Mouse (Mus musculus): ENCODE data around the gene Sema4b. TPM values are rescaled to one million over a fixed set of nuclear protein-coding genes. Genes with fewer than 3 reads are reported as not detected.

Sema4b gene
- total and polyA plus RNA-seq, 3 experiments: 10.5 to 11.4 (median 10.5) TPM

GRCm38 (mm10) chr7:80203638-80204096, 17.0 kb downstream of the Sema4b start:
- no peaks in the 10 kb centered on the region for H3K79me2 ChIP-seq (replicated peaks; ENCODE audit: control insufficient read depth, insufficient read depth, low read length)
- no peak overlapping the region for H3K4me3 ChIP-seq
- WGBS: 56% methylated on average over 12 of the region's 12 CpGs
- no peak overlapping the region for H3K9ac ChIP-seq (ENCODE audit: low read depth, low read length)
- H3K4me1 ChIP-seq (ENCODE audit: control insufficient read depth, insufficient read depth, low read length): peaks cover 10% of the 10 kb centered on the region
- DNase-seq: no peak
- H3K27ac ChIP-seq: no peak overlapping the region
- no peak for TF ChIP-seq EP300 (IDR thresholded peaks at IDR 0.05; ENCODE audit: insufficient read depth, low read depth, low read length)
- TF ChIP-seq CTCF (IDR thresholded peaks at IDR 0.05): no peak
- no peak for TF ChIP-seq POLR2A (IDR thresholded peaks at IDR 0.05; ENCODE audit: insufficient read depth, low read depth, low read length)
- H3K27me3 ChIP-seq (ENCODE audit: control insufficient read depth, insufficient read depth, low read length): no peaks in the 10 kb centered on the region
- intact Hi-C loops (cut with DNase I): no loop called here
- no peaks in the 10 kb centered on the region for H3K36me3 ChIP-seq (ENCODE audit: control insufficient read depth, insufficient read depth, low read length)

GRCm38 (mm10) chr7:80204362-80204761, 17.7 kb downstream of the Sema4b start:
- H3K79me2 ChIP-seq (replicated peaks; ENCODE audit: control insufficient read depth, insufficient read depth, low read length): no peaks in the 10 kb centered on the region
- no peak overlapping the region for H3K4me3 ChIP-seq
- H3K36me3 ChIP-seq (ENCODE audit: control insufficient read depth, insufficient read depth, low read length): no peaks in the 10 kb centered on the region
- 81% methylated on average over 4 of the region's 4 CpGs for WGBS
- no peak for TF ChIP-seq EP300 (IDR thresholded peaks at IDR 0.05; ENCODE audit: insufficient read depth, low read depth, low read length)
- no peak for TF ChIP-seq POLR2A (IDR thresholded peaks at IDR 0.05; ENCODE audit: insufficient read depth, low read depth, low read length)
- TF ChIP-seq CTCF (IDR thresholded peaks at IDR 0.05): no peak
- DNase-seq: no peak
- H3K4me1 ChIP-seq (ENCODE audit: control insufficient read depth, insufficient read depth, low read length): peaks cover 13% of the 10 kb centered on the region
- H3K9ac ChIP-seq (ENCODE audit: low read depth, low read length): no peak overlapping the region
- H3K27ac ChIP-seq: no peak overlapping the region
- intact Hi-C loops (cut with DNase I): no loop called here
- no peaks in the 10 kb centered on the region for H3K27me3 ChIP-seq (ENCODE audit: control insufficient read depth, insufficient read depth, low read length)

DNA sequence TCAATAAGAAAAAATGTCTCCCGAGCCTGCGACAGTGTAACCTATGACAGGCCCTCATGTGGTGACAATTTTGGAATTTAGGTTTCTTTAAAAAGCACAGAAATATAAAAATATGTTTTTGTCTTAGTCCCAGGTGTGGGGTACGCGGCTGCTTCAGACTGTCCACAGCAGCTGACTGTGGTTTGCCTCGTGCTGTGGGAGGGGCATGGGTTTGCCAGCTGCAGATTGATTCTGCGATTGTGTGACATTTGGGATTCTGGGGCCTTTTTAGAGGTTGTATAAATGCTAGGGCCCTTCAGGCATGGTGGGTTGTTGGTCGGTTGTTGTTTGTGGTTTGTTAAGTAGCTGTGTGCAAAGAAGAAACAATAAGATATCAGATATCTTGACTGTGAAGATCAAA, 18.3 kb downstream of the Sema4b start:
- Histone ChIP-seq H3K79me2 (replicated peaks; ENCODE audit: control insufficient read depth, insufficient read depth, low read length) (no peaks in the 10 kb centered on the region), H3K9ac (ENCODE audit: low read depth, low read length) (no peak overlapping the region), H3K27me3 (ENCODE audit: control insufficient read depth, insufficient read depth, low read length) (no peaks in the 10 kb centered on the region), H3K4me3 (no peak overlapping the region), H3K27ac (no peak overlapping the region), H3K4me1 (ENCODE audit: control insufficient read depth, insufficient read depth, low read length) (peaks cover 13% of the 10 kb centered on the region), H3K36me3 (ENCODE audit: control insufficient read depth, insufficient read depth, low read length) (no peaks in the 10 kb centered on the region)
- TF ChIP-seq POLR2A (IDR thresholded peaks at IDR 0.05; ENCODE audit: insufficient read depth, low read depth, low read length) (no peak), CTCF (IDR thresholded peaks at IDR 0.05) (no peak), EP300 (IDR thresholded peaks at IDR 0.05; ENCODE audit: insufficient read depth, low read depth, low read length) (no peak)
- no peak for DNase-seq
- WGBS: 90% methylated on average over 7 of the region's 7 CpGs
- intact Hi-C loops (cut with DNase I): no loop called here

DNA sequence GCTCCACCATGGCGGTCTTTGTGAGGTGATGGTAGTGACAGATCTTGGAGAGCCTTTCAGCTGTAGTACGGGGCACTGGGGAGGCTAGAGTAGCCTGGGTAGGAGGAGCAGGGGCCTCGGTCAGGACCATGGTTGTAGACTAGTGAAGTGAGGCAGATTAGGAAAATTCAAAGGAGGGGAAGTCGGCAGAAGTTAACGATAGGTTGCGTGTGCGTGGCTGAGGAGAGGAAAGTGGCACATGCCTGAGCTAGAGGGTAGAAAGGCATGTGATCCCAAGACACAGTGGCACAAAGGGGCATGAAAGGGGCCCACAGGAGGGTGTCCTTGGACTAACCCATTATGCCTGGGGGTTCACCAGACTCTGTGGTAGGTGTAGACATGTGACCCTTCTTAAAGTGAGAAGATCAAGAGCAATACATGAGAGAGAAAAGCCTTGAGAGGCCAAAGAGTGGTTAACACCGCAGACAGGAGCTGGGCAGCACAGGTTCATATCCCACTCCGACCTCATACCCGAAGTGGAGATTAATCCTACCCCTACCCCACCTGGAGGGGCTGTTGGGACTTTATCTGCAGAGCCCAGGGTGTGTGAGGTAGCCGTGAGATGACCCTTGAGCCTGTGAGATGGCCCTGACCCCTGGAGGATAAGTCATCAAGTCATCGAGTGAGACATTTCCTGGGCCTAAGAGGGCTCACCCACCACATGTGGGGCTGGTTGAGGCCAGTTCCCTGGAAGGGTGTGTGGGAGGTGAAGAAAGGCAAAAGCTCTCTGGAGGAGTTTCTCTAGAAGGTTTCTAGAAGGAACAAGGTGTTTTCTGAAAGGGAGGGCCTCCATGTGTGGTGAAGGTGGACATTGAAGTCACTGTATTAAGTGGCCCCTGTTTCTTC, 19.3 kb downstream of the Sema4b start:
- Histone ChIP-seq H3K27me3 (ENCODE audit: control insufficient read depth, insufficient read depth, low read length) (no peaks in the 10 kb centered on the region), H3K4me3 (no peak overlapping the region), H3K27ac (no peak overlapping the region), H3K36me3 (ENCODE audit: control insufficient read depth, insufficient read depth, low read length) (no peaks in the 10 kb centered on the region), H3K9ac (ENCODE audit: low read depth, low read length) (no peak overlapping the region), H3K79me2 (replicated peaks; ENCODE audit: control insufficient read depth, insufficient read depth, low read length) (no peaks in the 10 kb centered on the region), H3K4me1 (ENCODE audit: control insufficient read depth, insufficient read depth, low read length) (peaks cover 13% of the 10 kb centered on the region)
- DNase-seq: no peak
- 85% methylated on average over 12 of the region's 12 CpGs for whole genome bisulfite sequencing
- TF ChIP-seq POLR2A (IDR thresholded peaks at IDR 0.05; ENCODE audit: insufficient read depth, low read depth, low read length) (no peak), EP300 (IDR thresholded peaks at IDR 0.05; ENCODE audit: insufficient read depth, low read depth, low read length) (no peak), CTCF (IDR thresholded peaks at IDR 0.05) (no peak)
- intact Hi-C loops (cut with DNase I): no loop called here

- Histone ChIP-seq H3K79me2 (replicated peaks; ENCODE audit: control insufficient read depth, insufficient read depth, low read length) (no peaks in the 10 kb centered on the region), H3K36me3 (ENCODE audit: control insufficient read depth, insufficient read depth, low read length) (no peaks in the 10 kb centered on the region), H3K4me1 (ENCODE audit: control insufficient read depth, insufficient read depth, low read length) (peaks cover 10% of the 10 kb centered on the region), H3K27me3 (ENCODE audit: control insufficient read depth, insufficient read depth, low read length) (no peaks in the 10 kb centered on the region), H3K27ac (no peak overlapping the region), H3K4me3 (no peak overlapping the region), H3K9ac (ENCODE audit: low read depth, low read length) (no peak overlapping the region)
- TF ChIP-seq CTCF (IDR thresholded peaks at IDR 0.05): no peak
- TF ChIP-seq POLR2A (IDR thresholded peaks at IDR 0.05; ENCODE audit: insufficient read depth, low read depth, low read length): no peak
- no peak for TF ChIP-seq EP300 (IDR thresholded peaks at IDR 0.05; ENCODE audit: insufficient read depth, low read depth, low read length)
- no peak for DNase-seq
- 64% methylated on average over 3 of the region's 3 CpGs for WGBS
- intact Hi-C loops (cut with DNase I): no loop called here
Measured at GRCm38 (mm10) chr7:80207314-80207731, 20.7 kb downstream of the Sema4b start.

GRCm38 (mm10) chr7:80208026-80208642, 21.5 kb downstream of the Sema4b start:
- H3K4me1 ChIP-seq (ENCODE audit: control insufficient read depth, insufficient read depth, low read length): peaks cover 7% of the 10 kb centered on the region
- H3K9ac ChIP-seq (ENCODE audit: low read depth, low read length): no peak overlapping the region
- TF ChIP-seq POLR2A (IDR thresholded peaks at IDR 0.05; ENCODE audit: insufficient read depth, low read depth, low read length) (no peak), CTCF (IDR thresholded peaks at IDR 0.05) (no peak), EP300 (IDR thresholded peaks at IDR 0.05; ENCODE audit: insufficient read depth, low read depth, low read length) (no peak)
- H3K27me3 ChIP-seq (ENCODE audit: control insufficient read depth, insufficient read depth, low read length): no peaks in the 10 kb centered on the region
- H3K4me3 ChIP-seq: no peak overlapping the region
- intact Hi-C loops (cut with DNase I): no loop called here
- 58% methylated on average over 18 of the region's 18 CpGs for WGBS
- H3K79me2 ChIP-seq (replicated peaks; ENCODE audit: control insufficient read depth, insufficient read depth, low read length): no peaks in the 10 kb centered on the region
- H3K36me3 ChIP-seq (ENCODE audit: control insufficient read depth, insufficient read depth, low read length): no peaks in the 10 kb centered on the region
- DNase-seq: no peak
- no peak overlapping the region for H3K27ac ChIP-seq
